Mouse (Mus musculus) kidney, postnatal 0 days (tissue): Measurements from ENCODE around the gene Spaca7. TPM values are rescaled to one million over a fixed set of nuclear protein-coding genes. Genes with fewer than 3 reads are reported as not detected.
"Not testable (repeated sequence)": the region's sequence is repeated elsewhere in the genome, so short reads cannot be mapped to it uniquely, and the experiment has no call there.

Experiments
- ATAC-seq: fragments of 200-750 bp; cut with Nextera tagmentation; replicated peaks from 2 replicates; pipeline ENCODE4 v1.8.0; 2017; ENCODE audit warnings: low read depth, moderate number of reproducible peaks, moderate TSS enrichment, moderate library complexity; ENCODE audit not compliant: low FRiP score
- DNase-seq: peaks from one replicate; pipeline ENCODE4 v3.0.0-alpha.2; 2016; ENCODE audit warnings: low spot score
- H3K27ac ChIP-seq: fragments of 300-500 bp; sonication (generic); 2 replicates; pipeline ENCODE4 v1.5.1; 2014; ENCODE audit warnings: mild to moderate bottlenecking
- H3K27me3 ChIP-seq: fragments of 300-500 bp; sonication (generic); 2 replicates; pipeline ENCODE4 v1.6.1; 2014; ENCODE audit warnings: low read length, mixed read lengths; ENCODE audit not compliant: insufficient read depth
- H3K36me3 ChIP-seq: fragments of 300-500 bp; sonication (generic); 2 replicates; pipeline ENCODE4 v1.6.1; 2014; ENCODE audit warnings: low read length, mixed read lengths; ENCODE audit not compliant: insufficient read depth
- H3K4me1 ChIP-seq: fragments of 300-500 bp; sonication (generic); replicated peaks from 2 replicates; pipeline ENCODE4 v1.6.1; 2014; ENCODE audit warnings: antibody characterized with exemption, low read length, mixed read lengths; ENCODE audit not compliant: insufficient read depth
- H3K4me2 ChIP-seq: fragments of 300-500 bp; sonication (generic); 2 replicates; pipeline ENCODE4 v1.6.1; 2014; ENCODE audit warnings: mild to moderate bottlenecking, low read length, moderate library complexity, mixed read lengths
- H3K4me3 ChIP-seq: fragments of 300-500 bp; sonication (generic); replicated peaks from 2 replicates; pipeline ENCODE4 v1.5.1; 2014; ENCODE audit warnings: low read depth, low read length
- H3K9ac ChIP-seq: fragments of 300-500 bp; sonication (generic); 2 replicates; pipeline ENCODE4 v1.6.1; 2014; ENCODE audit warnings: low read depth, low read length
- H3K9me3 ChIP-seq: fragments of 300-500 bp; sonication (generic); replicated peaks from 2 replicates; pipeline ENCODE4 v1.6.1; 2016; ENCODE audit warnings: low read length, inconsistent platforms, mixed read lengths
- CTCF ChIP-seq: IDR thresholded peaks from 2 replicates; pipeline ENCODE4 v1.5.1; 2016; ENCODE audit warnings: antibody characterized with exemption, low read depth, mild to moderate bottlenecking, moderate library complexity
- WGBS: fragments of 180-500 bp; shearing (Covaris S2); extraction: QIAGEN DNeasy Blood & Tissue Kit; methylation state at CpG from one replicate; pipeline ENCODE4 v1.1.7; 2014; 5-methylcytosine and 5-hydroxymethylcytosine counted together
- polyA plus RNA-seq: library from polyadenylated mRNA; unstranded; fragments of >200 nt; fragmentation: Nextera tagmentation; extraction: Ambion mirVana; gene quantifications from 2 replicates; pipeline ENCODE4 v1.2.1, GENCODE M21; 2015

The Spaca7 gene
- polyA plus RNA-seq, 1 experiment from 2014 or later: 1.8 TPM

- DNase-seq (peak; percentile 80), ATAC-seq (no peak; the same call in 1 of the 2 replicates)
- H3K36me3 ChIP-seq: no peaks in the 10 kb centered on the region
- TF ChIP-seq CTCF: peak; percentile 85
- H3K27me3 ChIP-seq: peaks cover 11% of the 10 kb centered on the region; the same call in 1 of the 2 replicates
- WGBS: 19% methylated on average over 11 of the region's 11 CpGs
- no peak overlapping the region for H3K27ac ChIP-seq
- no peak overlapping the region for H3K4me3 ChIP-seq
- no peaks in the 10 kb centered on the region for H3K9me3 ChIP-seq
- no peak overlapping the region for H3K4me2 ChIP-seq
- no peak overlapping the region for H3K9ac ChIP-seq
- H3K4me1 ChIP-seq: no peaks in the 10 kb centered on the region
Observed at GRCm38 (mm10) chr8:12561403-12561960, 11.3 kb upstream of the Spaca7 start.

GRCm38 (mm10) chr8:12564307-12564706, 8.5 kb upstream of the Spaca7 start:
- H3K27ac ChIP-seq: no peak overlapping the region
- peak; percentile 88 for TF ChIP-seq CTCF

GRCm38 (mm10) chr8:12565488-12565887, 7.3 kb upstream of the Spaca7 start:
- Histone ChIP-seq H3K36me3 (no peaks in the 10 kb centered on the region), H3K27ac (no peak overlapping the region), H3K4me2 (no peak overlapping the region), H3K4me1 (no peaks in the 10 kb centered on the region), H3K4me3 (no peak overlapping the region), H3K9me3 (no peaks in the 10 kb centered on the region), H3K27me3 (peaks cover 7% of the 10 kb centered on the region; the same call in 1 of the 2 replicates), H3K9ac (no peak overlapping the region)
- WGBS: 79% methylated on average over 10 of the region's 10 CpGs
- ATAC-seq (no peak), DNase-seq (no peak)
- no peak for TF ChIP-seq CTCF

More at GRCm38 (mm10) chr8:12564307-12564706, 8.5 kb upstream of the Spaca7 start:
- Histone ChIP-seq H3K4me2 (no peak overlapping the region), H3K9me3 (no peaks in the 10 kb centered on the region), H3K4me3 (no peak overlapping the region), H3K36me3 (no peaks in the 10 kb centered on the region), H3K9ac (no peak overlapping the region), H3K4me1 (no peaks in the 10 kb centered on the region), H3K27me3 (peaks cover 11% of the 10 kb centered on the region; the same call in 1 of the 2 replicates)
- DNase-seq (peak; percentile 80), ATAC-seq (peak; percentile 58; the same call in 1 of the 2 replicates)
- WGBS: 4% methylated on average over 4 of the region's 4 CpGs

- H3K27ac ChIP-seq: no peak overlapping the region
- H3K4me3 ChIP-seq: no peak overlapping the region
- WGBS: 42% methylated on average over 7 of the region's 7 CpGs
- no peaks in the 10 kb centered on the region for H3K36me3 ChIP-seq
- DNase-seq (no peak), ATAC-seq (no peak)
- H3K27me3 ChIP-seq: peaks cover 5% of the 10 kb centered on the region; the same call in 1 of the 2 replicates
- TF ChIP-seq CTCF: no peak
- no peaks in the 10 kb centered on the region for H3K4me1 ChIP-seq
- H3K9me3 ChIP-seq: no peaks in the 10 kb centered on the region
- H3K4me2 ChIP-seq: no peak overlapping the region
- no peak overlapping the region for H3K9ac ChIP-seq
Observed at GRCm38 (mm10) chr8:12566509-12566908, 6.3 kb upstream of the Spaca7 start.

GRCm38 (mm10) chr8:12576003-12576402, 3.2 kb downstream of the Spaca7 start:
- no peak overlapping the region for H3K4me3 ChIP-seq
- H3K36me3 ChIP-seq: no peaks in the 10 kb centered on the region
- no peak overlapping the region for H3K9ac ChIP-seq
- no peaks in the 10 kb centered on the region for H3K4me1 ChIP-seq
- no peaks in the 10 kb centered on the region for H3K9me3 ChIP-seq
- no peak overlapping the region for H3K4me2 ChIP-seq
- ATAC-seq (no peak), DNase-seq (no peak)
- no peaks in the 10 kb centered on the region for H3K27me3 ChIP-seq
- no peak for TF ChIP-seq CTCF
- 60% methylated on average over 5 of the region's 5 CpGs for WGBS
- H3K27ac ChIP-seq: no peak overlapping the region

GRCm38 (mm10) chr8:12576739-12577138, 3.9 kb downstream of the Spaca7 start:
- H3K36me3 ChIP-seq: no peaks in the 10 kb centered on the region
- WGBS: 39% methylated on average over 6 of the region's 6 CpGs
- H3K4me2 ChIP-seq: no peak overlapping the region
- no peaks in the 10 kb centered on the region for H3K4me1 ChIP-seq
- H3K9ac ChIP-seq: no peak overlapping the region
- H3K9me3 ChIP-seq: no peaks in the 10 kb centered on the region
- H3K4me3 ChIP-seq: no peak overlapping the region
- ATAC-seq (0 out of 2 replicates have a peak, but pooled peaks have one; percentile 33), DNase-seq (peak; percentile 27)
- no peaks in the 10 kb centered on the region for H3K27me3 ChIP-seq
- TF ChIP-seq CTCF: no peak
- H3K27ac ChIP-seq: no peak overlapping the region

GRCm38 (mm10) chr8:12579339-12579999, 6.6 kb downstream of the Spaca7 start:
- 79% methylated on average over 19 of the region's 19 CpGs for WGBS
- not testable (repeated sequence) for H3K36me3 ChIP-seq, H3K27ac ChIP-seq, DNase-seq, ATAC-seq, H3K4me1 ChIP-seq, H3K27me3 ChIP-seq, H3K9me3 ChIP-seq, H3K4me2 ChIP-seq, H3K9ac ChIP-seq, H3K4me3 ChIP-seq
